Mouse (Mus musculus): ENCODE data around the gene Il21r. TPM values are rescaled to one million over a fixed set of nuclear protein-coding genes. Genes with fewer than 3 reads are reported as not detected.

Gene Il21r
- polyA plus RNA-seq, 1 experiment = not detected

GRCm38 (mm10) chr7:125560146-125560785 is 43.0 kb upstream of the Il21r start:
- Histone ChIP-seq H3K4me3 (ENCODE audit: insufficient read depth, low read depth, low read length) (no peak overlapping the region), H3K27ac (ENCODE audit: insufficient read depth, low read depth, low read length) (no peak overlapping the region), H3K4me1 (ENCODE audit: control insufficient read depth, insufficient read depth, low read length) (peaks cover 19% of the 10 kb centered on the region)
- 75% methylated on average over 7 of the region's 7 CpGs for WGBS
- TF ChIP-seq POLR2A (IDR thresholded peaks at IDR 0.05; ENCODE audit: insufficient read depth, low read depth, low read length) (no peak), CTCF (IDR thresholded peaks at IDR 0.05; ENCODE audit: insufficient read depth, low read depth, low read length) (no peak)

DNA sequence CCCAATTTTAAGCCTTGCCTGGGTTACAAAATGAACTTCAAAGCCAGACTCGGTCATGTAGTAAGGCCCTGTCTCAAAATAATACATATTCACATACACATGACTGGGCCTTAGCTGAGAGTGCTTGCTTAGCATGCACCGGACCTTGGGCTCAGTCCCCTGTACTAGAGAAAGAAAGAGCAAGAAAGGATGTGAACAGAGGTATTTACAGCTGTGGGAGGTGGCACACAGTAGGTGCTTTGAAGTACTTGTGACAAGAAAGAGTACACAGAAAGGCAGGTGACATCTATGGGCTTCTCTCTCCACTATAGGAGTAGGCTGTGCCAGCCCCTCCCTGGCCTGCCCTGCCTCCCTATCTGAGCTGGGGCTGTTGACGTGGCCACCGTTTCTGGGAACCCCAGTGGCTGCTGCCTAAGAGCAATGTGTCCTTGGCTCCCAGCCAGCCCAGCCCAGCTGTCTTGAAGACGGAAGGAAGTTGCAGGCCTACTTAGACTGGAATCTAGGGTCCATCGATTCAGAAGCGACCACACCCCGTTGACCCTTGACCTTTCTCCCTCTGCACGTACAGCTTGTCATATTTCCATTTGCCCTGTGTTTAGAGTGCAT is 42.0 kb upstream of the Il21r start:
- Histone ChIP-seq H3K27ac (ENCODE audit: insufficient read depth, low read depth, low read length) (no peak overlapping the region), H3K4me3 (ENCODE audit: insufficient read depth, low read depth, low read length) (no peak overlapping the region), H3K4me1 (ENCODE audit: control insufficient read depth, insufficient read depth, low read length) (peaks cover 19% of the 10 kb centered on the region)
- WGBS = 62% methylated on average over 9 of the region's 9 CpGs
- TF ChIP-seq CTCF (IDR thresholded peaks at IDR 0.05; ENCODE audit: insufficient read depth, low read depth, low read length) = no peak
- no peak for TF ChIP-seq POLR2A (IDR thresholded peaks at IDR 0.05; ENCODE audit: insufficient read depth, low read depth, low read length)

GRCm38 (mm10) chr7:125562413-125562812 is 40.8 kb upstream of the Il21r start:
- Histone ChIP-seq H3K4me1 (ENCODE audit: control insufficient read depth, insufficient read depth, low read length) (peaks cover 19% of the 10 kb centered on the region), H3K27ac (ENCODE audit: insufficient read depth, low read depth, low read length) (no peak overlapping the region), H3K4me3 (ENCODE audit: insufficient read depth, low read depth, low read length) (no peak overlapping the region)
- WGBS = 83% methylated on average over 4 of the region's 4 CpGs
- TF ChIP-seq POLR2A (IDR thresholded peaks at IDR 0.05; ENCODE audit: insufficient read depth, low read depth, low read length) (no peak), CTCF (IDR thresholded peaks at IDR 0.05; ENCODE audit: insufficient read depth, low read depth, low read length) (no peak)

- TF ChIP-seq CTCF (IDR thresholded peaks at IDR 0.05; ENCODE audit: insufficient read depth, low read depth, low read length) (no peak), POLR2A (IDR thresholded peaks at IDR 0.05; ENCODE audit: insufficient read depth, low read depth, low read length) (no peak)
- 89% methylated on average over 3 of the region's 3 CpGs for WGBS
- H3K4me3 ChIP-seq (ENCODE audit: insufficient read depth, low read depth, low read length) = no peak overlapping the region
- H3K4me1 ChIP-seq (ENCODE audit: control insufficient read depth, insufficient read depth, low read length) = peaks cover 19% of the 10 kb centered on the region
- no peak overlapping the region for H3K27ac ChIP-seq (ENCODE audit: insufficient read depth, low read depth, low read length)
These were observed 40.1 kb upstream of the Il21r start for GRCm38 (mm10) chr7:125563093-125563492.

- 88% methylated on average over 11 of the region's 11 CpGs for WGBS
- TF ChIP-seq POLR2A (IDR thresholded peaks at IDR 0.05; ENCODE audit: insufficient read depth, low read depth, low read length) = no peak
- no peak for TF ChIP-seq CTCF (IDR thresholded peaks at IDR 0.05; ENCODE audit: insufficient read depth, low read depth, low read length)
- no peak overlapping the region for H3K27ac ChIP-seq (ENCODE audit: insufficient read depth, low read depth, low read length)
- peaks cover 12% of the 10 kb centered on the region for H3K4me1 ChIP-seq (ENCODE audit: control insufficient read depth, insufficient read depth, low read length)
- no peak overlapping the region for H3K4me3 ChIP-seq (ENCODE audit: insufficient read depth, low read depth, low read length)
These were observed 38.8 kb upstream of the Il21r start for GRCm38 (mm10) chr7:125564316-125565024.

DNA sequence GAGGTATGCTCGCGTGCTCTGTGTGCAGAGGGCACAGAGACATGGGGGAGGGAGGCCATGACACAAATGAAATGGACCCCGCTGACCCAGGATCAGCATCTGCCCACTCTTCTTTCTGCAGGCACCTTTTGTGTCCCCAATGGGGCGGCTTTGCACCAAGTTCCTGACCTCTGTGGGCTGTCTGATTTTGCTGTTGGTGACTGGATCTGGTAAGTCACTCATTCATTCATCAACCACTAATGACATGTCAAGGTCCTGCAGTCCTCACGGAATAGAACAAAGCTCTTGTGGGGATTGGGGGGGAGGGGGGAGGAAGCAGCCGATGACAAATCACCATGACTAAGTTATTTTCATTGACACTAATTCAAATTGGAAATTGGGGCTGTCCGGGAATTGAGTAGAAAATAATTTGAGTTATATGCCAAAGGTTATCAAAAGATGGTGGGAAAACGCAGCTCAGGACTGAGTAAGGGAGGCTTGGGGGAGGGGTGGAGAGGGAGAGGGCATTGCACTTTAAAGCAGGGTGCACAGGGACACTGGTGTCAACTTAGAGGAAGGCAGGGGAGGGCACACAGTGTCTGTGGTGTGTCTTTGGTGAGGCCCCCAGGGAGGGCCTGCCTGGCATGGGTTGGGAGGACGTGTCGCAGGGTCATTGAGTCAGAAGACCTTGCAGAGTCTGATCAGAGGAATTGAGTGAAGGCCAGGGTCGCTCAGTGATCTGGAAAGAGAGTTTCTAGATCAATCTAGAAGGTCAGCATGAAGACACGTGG is 37.5 kb upstream of the Il21r start:
- TF ChIP-seq POLR2A (IDR thresholded peaks at IDR 0.05; ENCODE audit: insufficient read depth, low read depth, low read length) = no peak
- no peak for TF ChIP-seq CTCF (IDR thresholded peaks at IDR 0.05; ENCODE audit: insufficient read depth, low read depth, low read length)
- Histone ChIP-seq H3K27ac (ENCODE audit: insufficient read depth, low read depth, low read length) (no peak overlapping the region), H3K4me1 (ENCODE audit: control insufficient read depth, insufficient read depth, low read length) (peaks cover 5% of the 10 kb centered on the region), H3K4me3 (ENCODE audit: insufficient read depth, low read depth, low read length) (no peak overlapping the region)
- 84% methylated on average over 12 of the region's 12 CpGs for WGBS

DNA sequence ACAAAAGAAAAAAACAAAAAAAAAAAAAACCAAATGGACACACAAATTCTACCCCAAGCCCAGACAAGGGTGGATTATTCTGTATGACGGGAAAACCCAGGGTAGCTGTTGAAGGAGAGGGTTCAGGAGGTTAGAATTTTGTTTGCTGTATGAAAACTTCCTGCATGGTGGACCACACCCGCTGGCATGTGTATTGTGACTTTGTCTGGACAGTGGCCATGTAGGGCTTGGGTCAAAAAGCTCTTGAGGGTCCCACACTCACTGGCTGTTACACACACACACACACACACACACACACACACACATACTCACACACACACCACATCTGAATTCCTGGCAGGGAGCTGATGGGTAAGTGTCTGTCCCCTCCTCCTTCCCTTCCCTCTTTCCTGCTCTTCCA is 36.8 kb upstream of the Il21r start:
- Histone ChIP-seq H3K4me3 (ENCODE audit: insufficient read depth, low read depth, low read length) (no peak overlapping the region), H3K4me1 (ENCODE audit: control insufficient read depth, insufficient read depth, low read length) (peaks cover 2% of the 10 kb centered on the region; the same call in 1 of the 2 replicates), H3K27ac (ENCODE audit: insufficient read depth, low read depth, low read length) (no peak overlapping the region)
- 87% methylated on average over 2 of the region's 2 CpGs for WGBS
- no peak for TF ChIP-seq CTCF (IDR thresholded peaks at IDR 0.05; ENCODE audit: insufficient read depth, low read depth, low read length)
- no peak for TF ChIP-seq POLR2A (IDR thresholded peaks at IDR 0.05; ENCODE audit: insufficient read depth, low read depth, low read length)

DNA sequence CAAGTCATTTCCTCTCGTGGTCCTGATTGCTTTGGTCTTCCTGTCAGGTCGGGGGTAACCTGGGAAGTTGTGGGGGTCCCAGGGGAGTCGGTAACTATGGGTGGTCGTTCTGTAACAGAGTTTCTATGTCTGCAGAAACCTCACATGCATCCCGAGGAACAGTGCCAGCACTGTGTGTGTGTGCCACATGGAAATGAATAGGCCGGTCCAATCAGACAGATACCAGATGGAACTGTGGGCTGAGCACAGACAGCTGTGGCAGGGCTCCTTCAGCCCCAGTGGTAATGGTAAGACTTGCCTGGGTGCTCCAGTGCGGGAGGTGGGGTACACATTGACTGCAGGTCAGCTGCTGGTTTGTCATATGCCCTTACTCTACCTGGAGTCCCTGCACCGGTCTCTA is 34.3 kb upstream of the Il21r start:
- TF ChIP-seq CTCF (IDR thresholded peaks at IDR 0.05; ENCODE audit: insufficient read depth, low read depth, low read length) = no peak
- no peak for TF ChIP-seq POLR2A (IDR thresholded peaks at IDR 0.05; ENCODE audit: insufficient read depth, low read depth, low read length)
- Histone ChIP-seq H3K27ac (ENCODE audit: insufficient read depth, low read depth, low read length) (no peak overlapping the region), H3K4me1 (ENCODE audit: control insufficient read depth, insufficient read depth, low read length) (no peaks in the 10 kb centered on the region), H3K4me3 (ENCODE audit: insufficient read depth, low read depth, low read length) (no peak overlapping the region)
- WGBS = 73% methylated on average over 8 of the region's 8 CpGs
